Mouse (Mus musculus): ENCODE results near the gene B9d1. TPM values are rescaled to one million over a fixed set of nuclear protein-coding genes. Genes with fewer than 3 reads are reported as not detected.
A peak's percentile ranks its signal among the peaks of the same experiment; 100 is the strongest.

B9d1 gene
- polyA plus RNA-seq (2012; ENCODE audit: insufficient read depth, insufficient read length, missing spikeins) = 7.5 and 8.2 TPM in 2 replicates

- peak within 1 kb of the TSS; percentile 76 for H3K27ac ChIP-seq (replicated peaks; ENCODE audit: low read depth, low read length)
- peaks cover 5% of the 10 kb centered on the region for H3K4me1 ChIP-seq (ENCODE audit: control insufficient read depth, insufficient read depth, insufficient read length, low read length)
- H3K4me3 ChIP-seq (ENCODE audit: insufficient read depth, low read depth, low read length) = peak within 1 kb of the TSS; percentile 69
Measured at GRCm38 (mm10) chr11:61504713-61505257, at the start of gene B9d1. Gene B9d1 (plus strand): TSS chr11:61505144.

DNA sequence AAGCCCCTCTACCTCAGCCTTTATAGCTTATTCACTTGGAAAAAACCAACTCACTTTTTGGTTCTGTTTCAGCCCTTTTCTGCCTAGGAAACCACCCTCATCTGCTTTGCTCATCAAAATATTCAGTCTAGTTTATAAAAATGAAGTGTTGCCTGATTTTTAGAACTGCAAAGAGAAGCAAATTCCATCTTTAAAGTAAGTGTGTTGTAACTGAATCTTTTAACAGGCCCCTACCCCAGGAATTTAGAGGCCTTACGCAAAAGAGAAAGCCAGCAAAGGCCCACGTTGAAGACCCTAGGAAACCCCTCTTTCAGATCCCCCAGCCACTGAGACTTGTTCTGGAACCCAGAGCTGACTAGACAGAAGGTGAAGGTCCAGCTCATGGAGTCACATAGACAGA lies 40.9 kb upstream of the B9d1 start:
- H3K4me3 ChIP-seq (ENCODE audit: insufficient read depth, low read depth, low read length) = no peak overlapping the region
- no peaks in the 10 kb centered on the region; the same call in 1 of the 2 replicates for H3K4me1 ChIP-seq (ENCODE audit: control insufficient read depth, insufficient read depth, insufficient read length, low read length)
- H3K27ac ChIP-seq (replicated peaks; ENCODE audit: low read depth, low read length) = no peak overlapping the region

DNA sequence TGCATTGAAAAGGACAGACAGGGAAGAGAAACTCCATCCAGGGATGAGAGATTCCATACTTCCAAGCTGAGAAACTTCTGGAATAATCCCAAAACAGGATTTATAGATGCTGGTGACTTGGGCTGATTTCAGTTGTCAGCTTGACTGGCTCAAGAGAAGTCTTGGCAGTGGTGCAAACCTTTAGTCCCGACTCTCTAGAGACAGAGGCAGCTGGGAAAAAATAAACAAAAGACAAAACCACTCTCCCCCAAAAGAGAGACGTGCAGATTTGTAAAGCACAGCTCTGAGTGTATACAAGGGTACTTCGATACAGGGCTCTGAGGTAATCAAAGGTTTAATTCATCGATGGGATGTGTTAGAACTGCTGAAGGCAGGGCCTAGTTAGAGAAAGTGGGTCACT lies 39.5 kb upstream of the B9d1 start:
- H3K4me3 ChIP-seq (ENCODE audit: insufficient read depth, low read depth, low read length) = no peak overlapping the region
- no peaks in the 10 kb centered on the region; the same call in 1 of the 2 replicates for H3K4me1 ChIP-seq (ENCODE audit: control insufficient read depth, insufficient read depth, insufficient read length, low read length)
- no peak overlapping the region for H3K27ac ChIP-seq (replicated peaks; ENCODE audit: low read depth, low read length)

GRCm38 (mm10) chr11:61468534-61468933 lies 36.4 kb upstream of the B9d1 start:
- no peak overlapping the region for H3K4me3 ChIP-seq (ENCODE audit: insufficient read depth, low read depth, low read length)
- no peaks in the 10 kb centered on the region; the same call in 1 of the 2 replicates for H3K4me1 ChIP-seq (ENCODE audit: control insufficient read depth, insufficient read depth, insufficient read length, low read length)
- H3K27ac ChIP-seq (replicated peaks; ENCODE audit: low read depth, low read length) = no peak overlapping the region

DNA sequence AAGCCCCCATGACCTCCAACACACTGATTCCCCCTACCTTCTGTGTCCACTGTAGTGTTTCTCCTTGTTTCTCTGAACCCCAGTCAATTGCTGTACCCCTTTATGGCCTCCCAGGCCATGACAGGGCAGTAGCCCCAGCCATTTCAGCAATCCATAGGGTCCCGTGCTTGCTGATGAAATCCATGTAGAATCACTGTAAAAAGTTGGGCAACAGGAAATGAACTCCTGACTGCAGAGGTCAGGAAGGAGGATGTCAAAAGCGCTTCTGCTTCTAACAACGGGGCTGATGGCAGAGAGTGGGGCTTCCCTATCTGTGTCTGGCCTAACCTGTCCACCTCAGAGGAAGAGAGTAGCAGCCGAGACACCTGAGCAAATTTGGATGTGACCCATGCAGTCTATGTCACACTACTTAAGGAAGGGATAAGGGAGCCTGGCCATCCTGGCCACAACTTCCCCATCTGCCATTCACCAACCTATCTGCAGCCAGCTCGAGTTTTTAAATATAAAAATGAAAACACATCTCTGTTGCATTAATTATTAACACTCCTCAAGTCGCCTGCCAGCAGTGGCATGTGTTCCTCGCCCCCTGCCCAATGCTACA lies 35.5 kb upstream of the B9d1 start:
- no peak overlapping the region for H3K4me3 ChIP-seq (ENCODE audit: insufficient read depth, low read depth, low read length)
- H3K4me1 ChIP-seq (ENCODE audit: control insufficient read depth, insufficient read depth, insufficient read length, low read length) = no peaks in the 10 kb centered on the region; the same call in 1 of the 2 replicates
- H3K27ac ChIP-seq (replicated peaks; ENCODE audit: low read depth, low read length) = no peak overlapping the region

DNA sequence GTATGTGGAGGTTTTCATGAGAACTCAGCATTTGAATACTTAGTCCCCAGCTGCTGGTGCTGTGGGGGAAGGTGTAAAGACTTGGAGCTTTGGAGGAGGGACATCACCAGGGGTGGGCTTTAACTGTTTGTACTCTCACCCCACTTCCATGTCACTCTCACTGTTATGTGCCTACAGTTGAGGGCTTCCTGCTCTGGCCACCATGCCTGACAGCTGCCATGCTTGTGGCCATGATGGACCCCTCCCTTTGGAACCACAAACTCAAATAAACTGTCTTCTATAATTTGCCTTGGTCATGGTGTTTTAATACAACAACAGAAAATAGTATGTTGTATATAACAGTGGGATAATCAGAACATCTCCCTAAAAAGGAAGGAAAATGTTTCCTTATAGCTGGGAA lies 34.1 kb upstream of the B9d1 start:
- H3K4me1 ChIP-seq (ENCODE audit: control insufficient read depth, insufficient read depth, insufficient read length, low read length) = no peaks in the 10 kb centered on the region; the same call in 1 of the 2 replicates
- no peak overlapping the region for H3K4me3 ChIP-seq (ENCODE audit: insufficient read depth, low read depth, low read length)
- no peak overlapping the region for H3K27ac ChIP-seq (replicated peaks; ENCODE audit: low read depth, low read length)

DNA sequence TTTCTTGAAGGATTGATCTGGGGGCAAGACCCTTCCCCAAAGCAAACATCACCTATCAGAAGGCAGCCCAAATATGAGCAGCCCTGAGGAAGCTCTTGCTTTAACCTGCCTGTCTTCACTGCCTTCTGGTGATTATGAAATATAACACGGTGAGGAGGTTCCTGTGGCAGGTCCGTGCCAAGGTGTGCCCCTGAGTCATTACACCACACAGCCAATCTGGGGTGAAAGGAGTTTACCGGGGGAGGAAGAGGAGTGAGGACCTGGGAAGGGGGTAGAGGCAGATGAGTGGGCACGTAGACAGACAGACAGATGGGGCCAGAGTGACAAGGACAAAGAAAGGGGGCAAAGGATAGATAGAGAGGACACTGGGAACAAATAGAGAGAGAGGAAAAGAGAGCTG lies 31.3 kb upstream of the B9d1 start:
- no peak overlapping the region for H3K4me3 ChIP-seq (ENCODE audit: insufficient read depth, low read depth, low read length)
- no peak overlapping the region for H3K27ac ChIP-seq (replicated peaks; ENCODE audit: low read depth, low read length)
- no peaks in the 10 kb centered on the region; the same call in 1 of the 2 replicates for H3K4me1 ChIP-seq (ENCODE audit: control insufficient read depth, insufficient read depth, insufficient read length, low read length)

GRCm38 (mm10) chr11:61476786-61477382 lies 28.1 kb upstream of the B9d1 start:
- H3K4me3 ChIP-seq (ENCODE audit: insufficient read depth, low read depth, low read length) = no peak overlapping the region
- no peaks in the 10 kb centered on the region for H3K4me1 ChIP-seq (ENCODE audit: control insufficient read depth, insufficient read depth, insufficient read length, low read length)
- no peak overlapping the region for H3K27ac ChIP-seq (replicated peaks; ENCODE audit: low read depth, low read length)

- no peak overlapping the region for H3K4me3 ChIP-seq (ENCODE audit: insufficient read depth, low read depth, low read length)
- no peak overlapping the region for H3K27ac ChIP-seq (replicated peaks; ENCODE audit: low read depth, low read length)
- no peaks in the 10 kb centered on the region for H3K4me1 ChIP-seq (ENCODE audit: control insufficient read depth, insufficient read depth, insufficient read length, low read length)
Measured at GRCm38 (mm10) chr11:61477566-61478508, 27.1 kb upstream of the B9d1 start.

- Histone ChIP-seq H3K4me1 (ENCODE audit: control insufficient read depth, insufficient read depth, insufficient read length, low read length) (no peaks in the 10 kb centered on the region), H3K27ac (replicated peaks; ENCODE audit: low read depth, low read length) (no peak overlapping the region)
Measured at GRCm38 (mm10) chr11:61478788-61479187, 26.2 kb upstream of the B9d1 start.

GRCm38 (mm10) chr11:61481239-61482090 lies 23.5 kb upstream of the B9d1 start:
- Histone ChIP-seq H3K4me3 (ENCODE audit: insufficient read depth, low read depth, low read length) (no peak overlapping the region), H3K4me1 (ENCODE audit: control insufficient read depth, insufficient read depth, insufficient read length, low read length) (no peaks in the 10 kb centered on the region), H3K27ac (replicated peaks; ENCODE audit: low read depth, low read length) (no peak overlapping the region)

More at GRCm38 (mm10) chr11:61478788-61479187, 26.2 kb upstream of the B9d1 start:
- H3K4me3 ChIP-seq (ENCODE audit: insufficient read depth, low read depth, low read length) = no peak overlapping the region

DNA sequence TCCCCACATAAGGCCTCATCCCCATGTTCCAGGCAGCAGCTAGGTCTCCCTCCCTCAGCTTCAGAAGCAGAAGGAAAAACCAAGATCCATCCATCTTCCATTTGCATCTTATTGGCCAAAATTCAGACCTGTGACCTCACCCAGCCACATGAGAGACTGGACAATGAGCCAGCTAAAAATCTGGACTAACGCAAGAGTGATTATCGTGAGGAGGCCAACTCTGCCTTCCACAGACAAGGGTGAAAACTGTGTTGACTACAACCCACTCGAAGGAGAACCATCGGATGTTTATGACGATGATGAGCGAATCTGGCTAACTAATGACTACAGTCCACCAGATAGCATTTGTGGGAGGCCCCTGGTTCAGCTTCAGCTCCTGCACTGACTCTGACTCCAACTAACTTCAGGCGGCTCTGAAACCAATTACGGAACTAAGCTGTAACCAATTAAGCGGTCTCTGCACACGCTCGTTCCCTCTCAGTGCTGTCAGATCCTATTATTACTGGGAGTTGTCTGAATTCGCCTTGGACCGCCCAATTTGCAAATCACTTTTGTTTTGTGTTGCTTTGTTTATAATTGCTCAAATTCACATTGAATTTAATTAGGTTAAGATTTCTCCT lies 21.6 kb upstream of the B9d1 start:
- no peaks in the 10 kb centered on the region for H3K4me1 ChIP-seq (ENCODE audit: control insufficient read depth, insufficient read depth, insufficient read length, low read length)
- no peak overlapping the region for H3K27ac ChIP-seq (replicated peaks; ENCODE audit: low read depth, low read length)
- no peak overlapping the region for H3K4me3 ChIP-seq (ENCODE audit: insufficient read depth, low read depth, low read length)

DNA sequence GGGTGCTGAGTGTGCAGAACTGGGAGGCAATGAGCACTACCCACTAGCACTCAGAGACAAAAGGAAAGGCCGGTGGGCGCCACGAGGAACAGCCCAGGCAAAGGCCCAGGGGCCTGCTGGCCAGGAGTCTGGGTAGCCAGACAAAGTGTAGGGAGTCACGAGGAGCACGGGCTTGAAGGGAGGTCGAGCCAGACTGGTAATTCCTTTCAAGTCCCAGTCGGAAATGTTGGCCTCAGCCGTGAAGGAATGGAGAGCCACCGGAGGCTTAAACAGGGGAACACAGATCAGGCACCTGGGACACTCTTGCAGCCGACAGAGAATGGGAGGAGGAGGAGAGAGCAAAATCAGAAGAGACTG lies 20.7 kb upstream of the B9d1 start:
- Histone ChIP-seq H3K27ac (replicated peaks; ENCODE audit: low read depth, low read length) (no peak overlapping the region), H3K4me1 (ENCODE audit: control insufficient read depth, insufficient read depth, insufficient read length, low read length) (no peaks in the 10 kb centered on the region), H3K4me3 (ENCODE audit: insufficient read depth, low read depth, low read length) (no peak overlapping the region)

Data from brown adipose tissue, adult 24 weeks (tissue).